Mouse (Mus musculus): ENCODE measurements around the gene Cblb. TPM values are rescaled to one million over a fixed set of nuclear protein-coding genes. Genes with fewer than 3 reads are reported as not detected.

Gene Cblb
- total and polyA plus RNA-seq, 2 experiments from 2014 or later, result 3.4 to 10.4 TPM

DNA sequence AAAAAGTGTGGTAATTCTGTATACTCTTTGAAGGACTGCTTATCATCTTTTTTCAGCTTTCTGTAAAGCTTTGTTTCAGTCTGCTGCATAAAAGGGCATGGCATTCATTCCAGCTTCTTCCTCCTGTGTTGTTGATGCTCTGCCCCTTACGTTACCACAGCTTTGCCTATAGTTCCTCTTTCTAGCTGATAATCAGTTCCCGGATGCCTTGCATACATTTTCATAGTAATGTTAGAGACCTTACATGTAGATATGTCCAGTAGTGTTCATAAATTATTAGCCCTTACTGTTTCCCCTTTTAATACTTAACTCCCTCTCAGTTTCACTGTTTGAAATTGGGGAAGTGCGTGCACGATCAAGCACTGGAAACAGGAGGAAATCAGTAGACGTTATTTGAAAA, 113.8 kb downstream of the Cblb start:
- H3K4me2 ChIP-seq (ENCODE audit: low read depth, low read length), result no peak overlapping the region
- TF ChIP-seq CTCF (IDR thresholded peaks at IDR 0.05; ENCODE audit: low read depth) (no peak), EP300 (IDR thresholded peaks at IDR 0.05; ENCODE audit: low read depth) (no peak)
- no peak for DNase-seq (ENCODE audit: low spot score)
- no peak overlapping the region for H3K27ac ChIP-seq (ENCODE audit: low read depth)
- no peaks in the 10 kb centered on the region for H3K9me3 ChIP-seq (replicated peaks; ENCODE audit: control insufficient read depth, low read length)
- H3K27me3 ChIP-seq (ENCODE audit: control insufficient read depth, insufficient read depth, low read length), result no peaks in the 10 kb centered on the region
- H3K9ac ChIP-seq (replicated peaks; ENCODE audit: low read depth, low read length), result no peak overlapping the region
- 90% methylated on average over 5 of the region's 5 CpGs for WGBS
- H3K4me3 ChIP-seq (ENCODE audit: low read depth, low read length), result no peak overlapping the region
- H3K36me3 ChIP-seq (replicated peaks; ENCODE audit: control insufficient read depth, insufficient read depth, low read length), result peaks cover 44% of the 10 kb centered on the region
- ATAC-seq (ENCODE audit: insufficient read depth, low read depth), result no peak
- no peaks in the 10 kb centered on the region for H3K4me1 ChIP-seq (ENCODE audit: control insufficient read depth, insufficient read depth)

DNA sequence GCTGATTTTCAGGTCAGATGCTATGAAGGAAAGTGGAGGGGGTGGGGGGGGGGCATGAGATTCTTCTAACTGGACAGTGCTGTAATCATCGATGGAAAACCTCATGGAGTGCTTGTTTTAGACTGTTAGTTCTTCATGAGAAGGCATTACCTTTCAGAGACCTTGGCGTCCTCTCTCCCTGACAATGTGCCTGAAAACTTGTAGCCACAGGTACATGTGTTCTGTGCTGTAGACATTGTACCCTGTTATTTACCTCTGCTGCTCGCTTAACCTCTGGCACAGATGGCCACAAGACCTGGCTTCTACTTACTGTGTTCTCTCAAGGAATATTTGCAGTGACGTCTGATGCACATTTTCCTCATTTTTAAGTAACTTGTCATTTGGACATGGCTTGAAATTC, 114.5 kb downstream of the Cblb start:
- WGBS, result 89% methylated on average over 4 of the region's 4 CpGs
- TF ChIP-seq EP300 (IDR thresholded peaks at IDR 0.05; ENCODE audit: low read depth) (no peak), CTCF (IDR thresholded peaks at IDR 0.05; ENCODE audit: low read depth) (no peak)
- no peak for ATAC-seq (ENCODE audit: insufficient read depth, low read depth)
- Histone ChIP-seq H3K9ac (replicated peaks; ENCODE audit: low read depth, low read length) (no peak overlapping the region), H3K4me2 (ENCODE audit: low read depth, low read length) (no peak overlapping the region), H3K27ac (ENCODE audit: low read depth) (no peak overlapping the region), H3K4me3 (ENCODE audit: low read depth, low read length) (no peak overlapping the region), H3K9me3 (replicated peaks; ENCODE audit: control insufficient read depth, low read length) (no peaks in the 10 kb centered on the region), H3K36me3 (replicated peaks; ENCODE audit: control insufficient read depth, insufficient read depth, low read length) (peaks cover 44% of the 10 kb centered on the region), H3K4me1 (ENCODE audit: control insufficient read depth, insufficient read depth) (no peaks in the 10 kb centered on the region), H3K27me3 (ENCODE audit: control insufficient read depth, insufficient read depth, low read length) (no peaks in the 10 kb centered on the region)
- no peak for DNase-seq (ENCODE audit: low spot score)

DNA sequence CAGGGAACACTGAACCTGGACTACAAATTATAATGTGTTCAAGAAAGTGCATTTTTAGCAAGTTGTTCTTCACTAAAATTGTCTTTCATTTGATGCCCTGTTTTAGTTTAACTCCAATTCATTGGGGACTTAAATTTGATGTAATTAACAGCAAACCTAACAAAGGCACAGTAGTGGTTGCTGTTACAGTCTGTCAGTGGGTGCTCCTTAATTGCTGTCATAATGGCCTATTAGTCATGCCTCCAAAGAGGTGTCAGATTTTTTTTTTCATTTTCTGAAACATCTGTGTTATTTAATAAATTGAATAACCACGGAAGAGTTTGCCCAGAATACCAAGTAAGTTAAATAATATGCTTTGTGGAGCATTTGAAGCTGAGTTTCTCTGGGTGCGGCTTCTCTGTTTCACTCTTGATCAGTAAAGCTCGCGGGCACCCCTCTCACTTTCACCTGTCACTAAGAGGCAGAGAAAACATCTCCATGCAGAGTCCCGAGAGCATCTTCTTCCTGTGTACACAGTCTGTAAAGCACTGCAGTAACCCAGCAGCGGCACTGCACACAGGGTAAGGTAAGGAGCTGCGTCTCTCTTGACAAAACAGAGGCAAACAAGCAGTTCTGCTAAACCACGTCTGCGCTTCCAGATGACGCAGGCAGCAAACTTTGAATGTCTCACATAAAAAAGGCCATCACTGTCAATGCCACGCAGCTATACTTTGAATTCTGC, 116.1 kb downstream of the Cblb start:
- no peak overlapping the region for H3K27ac ChIP-seq (ENCODE audit: low read depth)
- no peak for TF ChIP-seq EP300 (IDR thresholded peaks at IDR 0.05; ENCODE audit: low read depth)
- no peak for TF ChIP-seq CTCF (IDR thresholded peaks at IDR 0.05; ENCODE audit: low read depth)
- peaks cover 36% of the 10 kb centered on the region for H3K36me3 ChIP-seq (replicated peaks; ENCODE audit: control insufficient read depth, insufficient read depth, low read length)
- H3K4me3 ChIP-seq (ENCODE audit: low read depth, low read length), result no peak overlapping the region
- ATAC-seq (ENCODE audit: insufficient read depth, low read depth), result no peak
- no peaks in the 10 kb centered on the region for H3K9me3 ChIP-seq (replicated peaks; ENCODE audit: control insufficient read depth, low read length)
- DNase-seq (ENCODE audit: low spot score), result no peak
- no peaks in the 10 kb centered on the region for H3K27me3 ChIP-seq (ENCODE audit: control insufficient read depth, insufficient read depth, low read length)
- H3K4me1 ChIP-seq (ENCODE audit: control insufficient read depth, insufficient read depth), result no peaks in the 10 kb centered on the region
- H3K9ac ChIP-seq (replicated peaks; ENCODE audit: low read depth, low read length), result no peak overlapping the region
- no peak overlapping the region for H3K4me2 ChIP-seq (ENCODE audit: low read depth, low read length)
- 92% methylated on average over 11 of the region's 11 CpGs for WGBS

DNA sequence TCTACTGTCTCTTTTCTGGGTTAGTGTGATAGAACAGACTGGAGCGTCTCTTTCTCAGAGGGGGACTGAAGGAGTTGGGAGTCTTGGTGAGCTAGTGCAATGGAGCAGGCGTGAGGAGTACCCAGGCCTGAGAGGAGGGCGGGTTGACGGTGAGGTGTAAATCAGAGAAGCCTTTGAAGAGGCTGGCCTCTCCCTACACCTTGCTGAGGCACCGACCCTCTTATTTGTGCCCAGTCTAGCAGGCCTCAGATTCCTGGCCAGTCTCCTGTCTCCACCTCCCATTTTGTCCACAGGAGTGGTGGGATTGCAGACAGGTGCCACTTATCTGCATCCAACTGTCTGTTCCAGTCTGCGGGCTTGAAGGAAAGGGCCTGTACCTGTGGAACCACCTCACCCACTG, 117.0 kb downstream of the Cblb start:
- H3K4me1 ChIP-seq (ENCODE audit: control insufficient read depth, insufficient read depth), result no peaks in the 10 kb centered on the region
- 86% methylated on average over 6 of the region's 6 CpGs for WGBS
- no peaks in the 10 kb centered on the region for H3K27me3 ChIP-seq (ENCODE audit: control insufficient read depth, insufficient read depth, low read length)
- no peak overlapping the region for H3K4me2 ChIP-seq (ENCODE audit: low read depth, low read length)
- no peak overlapping the region for H3K27ac ChIP-seq (ENCODE audit: low read depth)
- H3K36me3 ChIP-seq (replicated peaks; ENCODE audit: control insufficient read depth, insufficient read depth, low read length), result peaks cover 36% of the 10 kb centered on the region
- no peak for ATAC-seq (ENCODE audit: insufficient read depth, low read depth)
- no peaks in the 10 kb centered on the region for H3K9me3 ChIP-seq (replicated peaks; ENCODE audit: control insufficient read depth, low read length)
- H3K4me3 ChIP-seq (ENCODE audit: low read depth, low read length), result no peak overlapping the region
- TF ChIP-seq CTCF (IDR thresholded peaks at IDR 0.05; ENCODE audit: low read depth), result no peak
- no peak for TF ChIP-seq EP300 (IDR thresholded peaks at IDR 0.05; ENCODE audit: low read depth)
- no peak for DNase-seq (ENCODE audit: low spot score)
- H3K9ac ChIP-seq (replicated peaks; ENCODE audit: low read depth, low read length), result no peak overlapping the region

- Histone ChIP-seq H3K9me3 (replicated peaks; ENCODE audit: control insufficient read depth, low read length) (no peaks in the 10 kb centered on the region), H3K36me3 (replicated peaks; ENCODE audit: control insufficient read depth, insufficient read depth, low read length) (peaks cover 32% of the 10 kb centered on the region), H3K9ac (replicated peaks; ENCODE audit: low read depth, low read length) (no peak overlapping the region), H3K27ac (ENCODE audit: low read depth) (no peak overlapping the region), H3K4me1 (ENCODE audit: control insufficient read depth, insufficient read depth) (no peaks in the 10 kb centered on the region), H3K4me2 (ENCODE audit: low read depth, low read length) (no peak overlapping the region), H3K27me3 (ENCODE audit: control insufficient read depth, insufficient read depth, low read length) (no peaks in the 10 kb centered on the region), H3K4me3 (ENCODE audit: low read depth, low read length) (no peak overlapping the region)
- no peak for DNase-seq (ENCODE audit: low spot score)
- 82% methylated on average over 6 of the region's 6 CpGs for WGBS
- TF ChIP-seq CTCF (IDR thresholded peaks at IDR 0.05; ENCODE audit: low read depth) (no peak), EP300 (IDR thresholded peaks at IDR 0.05; ENCODE audit: low read depth) (no peak)
- ATAC-seq (ENCODE audit: insufficient read depth, low read depth), result no peak
These were observed 118.2 kb downstream of the Cblb start for GRCm38 (mm10) chr16:52149135-52149769.
